Mouse (Mus musculus) myocyte (in vitro differentiated cells): ENCODE data around the gene Sema3a.

Source experiments
- CEBPB ChIP-seq: IDR thresholded peaks from 2 replicates; pipeline ENCODE4 v1.6.1; 2011; ENCODE audit warnings: mild to moderate bottlenecking, moderate library complexity; ENCODE audit not compliant: poor library complexity, insufficient read depth, severe bottlenecking
- MAX ChIP-seq: IDR thresholded peaks from one replicate; pipeline ENCODE4 v1.6.1; 2011; ENCODE audit warnings: low read depth, mild to moderate bottlenecking, control low read depth
- MYOG ChIP-seq, 3 experiments: IDR thresholded peaks; one replicate each; pipeline ENCODE4 v1.6.1; 2011; ENCODE audit warnings: control low read depth in 2 of 3, low read depth in 2 of 3, mild to moderate bottlenecking in 2 of 3; ENCODE audit not compliant: insufficient read length in 2 of 3, control insufficient read depth in 1 of 3, insufficient read depth in 1 of 3
- POLR2A ChIP-seq: IDR thresholded peaks from one replicate; pipeline ENCODE4 v1.6.1; 2011; ENCODE audit warnings: low read depth, mild to moderate bottlenecking, control low read depth, moderate library complexity; ENCODE audit not compliant: insufficient read length
- POLR2AphosphoS2 ChIP-seq: IDR thresholded peaks from one replicate; pipeline ENCODE4 v1.6.1; 2011; ENCODE audit warnings: low read depth, control low read depth; ENCODE audit not compliant: insufficient read length
- SRF ChIP-seq: IDR thresholded peaks from one replicate; pipeline ENCODE4 v1.6.1; 2011; ENCODE audit warnings: low read depth; ENCODE audit not compliant: control insufficient read depth, insufficient read length
- TCF12 ChIP-seq: IDR thresholded peaks from one replicate; pipeline ENCODE4 v1.6.1; 2011; ENCODE audit warnings: mild to moderate bottlenecking, control low read depth; ENCODE audit not compliant: poor library complexity, insufficient read depth, severe bottlenecking
- TCF3 ChIP-seq: IDR thresholded peaks from one replicate; pipeline ENCODE4 v1.6.1; 2011; ENCODE audit warnings: low read depth, control low read depth; ENCODE audit not compliant: insufficient read length
- USF1 ChIP-seq: IDR thresholded peaks from one replicate; pipeline ENCODE4 v1.6.1; 2011; ENCODE audit warnings: low read depth, mild to moderate bottlenecking, control low read depth, moderate library complexity

GRCm38 (mm10) chr5:13151002-13151401 is 25.8 kb downstream of the Sema3a start:
- no peak for TF ChIP-seq TCF12
- no peak for TF ChIP-seq POLR2A
- TF ChIP-seq SRF = no peak
- no peak for TF ChIP-seq USF1
- no peak for TF ChIP-seq POLR2AphosphoS2
- no peak for TF ChIP-seq CEBPB
- no peak for TF ChIP-seq MAX
- no peak for TF ChIP-seq MYOG (IDR thresholded peaks at IDR 0.05; ENCODE audit: control insufficient read depth in 1 of 3, insufficient read depth in 1 of 3, insufficient read length in 2 of 3, low read depth in 2 of 3)
- TF ChIP-seq TCF3 = no peak
